Mouse (Mus musculus) ovary, postnatal 14 days (tissue): ENCODE results near the gene Dhcr7.

ENCODE experiments used
- DNase-seq: peaks from one replicate; pipeline ENCODE4 v3.0.0; 2022; ENCODE audit warnings: low spot score

Dhcr7 gene

DNA sequence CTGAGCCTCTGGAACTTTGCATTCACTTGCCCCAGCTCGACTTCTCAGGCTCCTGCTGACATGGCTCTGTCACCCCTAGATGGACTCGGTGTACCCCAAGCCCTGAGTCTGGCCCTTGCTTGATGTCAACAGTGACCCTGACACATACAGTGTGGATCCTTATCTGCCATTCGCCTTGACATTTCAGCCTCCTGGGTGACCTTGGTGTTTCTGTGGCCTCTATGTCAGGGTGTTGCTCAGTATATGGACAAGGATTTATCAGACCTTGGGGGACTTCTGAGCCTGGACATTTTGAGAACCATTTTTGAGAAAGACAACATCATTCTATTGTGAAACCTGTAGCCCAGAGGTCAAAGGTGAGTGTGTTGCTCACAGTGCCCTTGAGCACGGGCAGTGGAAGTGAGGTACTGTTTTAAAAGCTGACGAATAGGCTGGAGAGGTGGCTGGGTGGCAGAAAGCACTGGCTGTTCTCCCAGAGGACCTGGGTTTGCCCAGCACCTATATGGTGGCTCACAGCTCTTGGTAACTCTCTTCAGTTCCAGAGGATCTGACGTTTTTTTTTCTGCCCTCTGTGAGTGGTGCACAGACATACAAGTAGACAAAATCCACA is 10.7 kb downstream of the Dhcr7 start:
- no peak for DNase-seq

DNA sequence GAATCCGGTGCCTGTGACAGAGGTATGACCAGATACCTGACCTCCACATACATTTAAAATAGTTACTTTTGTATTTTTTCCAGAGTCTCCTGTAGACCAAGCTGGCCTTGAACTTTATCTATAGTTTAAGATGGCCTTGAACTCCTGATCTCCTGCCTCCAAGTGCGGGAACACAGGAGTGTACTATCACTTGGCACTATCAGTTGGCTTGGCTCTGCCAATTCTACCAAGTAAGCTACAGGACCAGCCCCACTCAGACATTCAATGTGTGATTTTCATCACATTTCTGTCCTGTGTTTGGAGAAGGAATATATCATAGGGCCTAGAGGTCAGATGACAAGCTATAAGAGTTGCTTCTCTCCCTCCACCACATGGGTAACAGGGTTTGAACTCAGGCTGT is 11.4 kb downstream of the Dhcr7 start:
- no peak for DNase-seq

DNA sequence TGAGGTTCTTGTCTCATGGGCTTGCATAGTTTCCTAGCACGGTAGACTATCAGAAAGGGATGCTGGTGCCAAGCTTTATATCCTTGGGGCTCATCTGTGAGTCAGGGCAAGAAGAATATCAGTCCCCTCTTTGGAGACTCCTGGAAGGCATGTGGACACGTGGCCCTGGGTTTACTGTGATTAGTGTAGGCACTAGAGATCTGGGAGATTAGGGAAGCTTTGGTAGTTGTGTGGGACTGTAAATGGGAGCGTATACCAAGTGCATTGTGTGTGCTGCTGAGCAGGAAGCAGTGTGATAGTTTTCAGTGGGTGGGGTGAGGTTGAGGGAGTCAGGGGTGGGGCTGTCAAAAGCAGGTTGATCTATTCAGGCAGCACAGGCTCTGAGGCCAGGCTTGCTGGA is 12.0 kb downstream of the Dhcr7 start:
- no peak for DNase-seq

DNA sequence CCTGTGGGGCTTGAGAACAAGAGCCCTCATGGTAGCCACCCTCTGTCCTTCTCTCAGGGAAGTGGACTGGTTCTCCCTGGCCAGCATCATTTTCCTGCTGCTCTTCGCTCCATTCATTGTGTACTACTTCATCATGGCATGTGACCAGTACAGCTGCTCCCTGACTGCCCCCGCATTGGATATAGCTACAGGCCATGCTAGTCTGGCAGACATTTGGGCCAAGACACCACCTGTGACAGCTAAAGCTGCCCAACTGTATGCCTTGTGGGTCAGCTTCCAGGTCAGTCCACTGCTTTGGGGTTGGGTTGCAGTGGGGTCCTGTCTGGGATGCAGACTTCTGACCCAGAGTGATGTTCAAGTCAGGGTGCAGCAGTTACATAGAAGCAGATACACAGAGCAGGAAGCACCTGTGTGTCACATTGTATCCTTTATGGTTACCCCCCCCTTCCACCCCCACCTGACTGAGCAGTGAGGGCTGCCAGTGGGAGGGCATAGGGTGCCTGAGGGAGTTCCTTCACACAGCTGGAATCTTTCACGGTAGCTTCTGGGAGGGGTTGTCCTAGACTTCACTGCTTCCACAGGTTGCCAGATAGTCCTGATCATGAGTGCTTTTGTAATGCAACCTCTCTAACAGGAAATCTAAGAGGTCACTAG is 14.9 kb downstream of the Dhcr7 start:
- DNase-seq = no peak

- DNase-seq = no peak
Measured at GRCm38 (mm10) chr7:143840121-143840520, 17.2 kb downstream of the Dhcr7 start.

GRCm38 (mm10) chr7:143841301-143841700 is 18.4 kb downstream of the Dhcr7 start:
- no peak for DNase-seq

- DNase-seq = no peak
Measured at GRCm38 (mm10) chr7:143848127-143848767, 25.3 kb downstream of the Dhcr7 start.

GRCm38 (mm10) chr7:143848768-143849482 is 26.0 kb downstream of the Dhcr7 start:
- no peak for DNase-seq

GRCm38 (mm10) chr7:143866538-143866937 is 43.6 kb downstream of the Dhcr7 start, which contains the start of gene Gm498:
Gene Gm498, plus strand, starts transcription at chr7:143866838.
- no peak for DNase-seq

- no peak for DNase-seq
Measured at GRCm38 (mm10) chr7:143868874-143869273, 45.9 kb downstream of the Dhcr7 start.

DNA sequence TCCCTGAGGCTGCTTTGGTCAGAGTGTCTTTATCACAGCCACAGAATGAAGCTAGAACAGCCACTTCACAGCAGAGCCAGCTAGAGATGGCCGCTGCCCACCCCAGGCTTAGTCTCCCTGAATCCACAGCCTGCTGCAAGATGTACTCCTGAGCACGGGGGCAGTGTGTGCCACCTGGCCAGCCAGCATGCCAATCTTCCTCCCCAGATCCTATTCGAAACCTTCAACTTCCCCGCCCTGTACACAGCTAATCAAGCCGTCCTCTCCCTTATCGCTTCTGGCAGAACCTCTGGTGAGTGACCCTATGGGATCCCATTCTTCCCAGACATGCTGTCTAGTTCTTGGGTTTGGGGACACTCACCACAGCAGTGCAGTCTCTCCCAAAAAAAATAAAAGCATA is 60.8 kb downstream of the Dhcr7 start:
- DNase-seq = no peak

DNA sequence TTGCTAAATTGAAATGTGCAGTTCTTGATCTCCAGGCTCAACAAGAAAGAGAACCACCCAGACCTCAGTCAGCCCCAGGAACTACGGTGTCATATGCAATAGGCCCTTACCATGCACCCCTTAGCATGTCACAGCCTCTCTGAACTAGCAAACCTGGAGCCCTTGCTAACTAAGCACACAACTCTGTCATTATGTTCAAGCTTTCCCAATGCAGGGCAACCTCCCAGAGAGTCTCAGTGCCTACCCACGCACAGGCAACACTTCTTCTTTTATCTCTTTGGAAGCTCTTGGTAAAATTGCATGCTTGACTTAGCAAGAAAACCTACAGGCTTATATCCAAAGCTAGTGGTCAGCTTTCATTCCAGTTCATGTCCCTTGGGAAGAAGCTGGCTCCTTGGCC is 68.2 kb downstream of the Dhcr7 start:
- DNase-seq = no peak

DNA sequence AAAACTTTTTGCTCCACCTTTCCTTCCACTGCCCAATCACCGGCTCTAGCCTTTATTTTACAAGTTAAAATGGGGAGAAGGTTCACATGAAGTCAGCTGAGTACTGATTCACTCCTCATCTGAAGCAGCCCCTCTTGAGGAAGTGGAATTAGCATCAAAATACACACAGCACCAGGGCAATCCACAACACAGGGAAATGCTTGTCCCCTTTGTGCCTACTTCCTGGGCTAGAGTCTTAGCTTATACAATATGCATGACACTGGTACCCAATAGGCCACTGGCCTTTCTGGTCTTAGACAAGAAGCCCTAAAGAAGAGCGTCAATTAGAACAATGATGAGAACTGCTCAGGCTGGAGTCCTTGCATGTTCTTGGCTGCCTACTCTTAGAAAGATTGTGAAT is 69.4 kb downstream of the Dhcr7 start:
- DNase-seq = no peak
